Mouse (Mus musculus) ES-E14 (cell line): ENCODE measurements at regions not wholly inside any gene's neighbourhood (a gene's known extent, or its start where the extent isn't known, plus 50 kb on each side); places are given as distances from the start of the nearest gene placed in this dataset.

Experiments
- CHD2 ChIP-seq: IDR thresholded peaks from 2 replicates; pipeline ENCODE4 v1.6.1; 2014; ENCODE audit warnings: mild to moderate bottlenecking, low read depth, low read length, inconsistent platforms
- HCFC1 ChIP-seq: IDR thresholded peaks from 2 replicates; pipeline ENCODE4 v1.6.1; 2012; ENCODE audit warnings: low read length, inconsistent platforms, borderline replicate concordance; ENCODE audit not compliant: insufficient read depth
- MAFK ChIP-seq: IDR thresholded peaks from 2 replicates; pipeline ENCODE4 v1.6.1; 2014; ENCODE audit warnings: mild to moderate bottlenecking, low read depth, low read length, inconsistent platforms; ENCODE audit not compliant: insufficient read depth
- ZC3H11A ChIP-seq: IDR thresholded peaks from 2 replicates; pipeline ENCODE4 v1.6.1; 2012; ENCODE audit warnings: low read depth, mild to moderate bottlenecking, inconsistent platforms, low read length, borderline replicate concordance
- ZNF384 ChIP-seq: IDR thresholded peaks from 2 replicates; pipeline ENCODE4 v1.6.1; 2012; ENCODE audit warnings: low read depth, low read length, inconsistent platforms

- TF ChIP-seq ZC3H11A (no peak), ZNF384 (no peak), MAFK (no peak), CHD2 (no peak), HCFC1 (no peak)
These were observed 163.3 kb downstream of the Olfr164 start for GRCm38 (mm10) chr16:19150582-19150981.
